Mouse (Mus musculus) layer of hippocampus, adult 11-12 months (tissue): Measurements from ENCODE around the gene Ndufs7.
A peak's percentile ranks its signal among the peaks of the same experiment; 100 is the strongest.

Source experiments
- DNase-seq: peaks from one replicate; pipeline ENCODE4 v3.0.0; 2022; ENCODE audit warnings: low spot score

The Ndufs7 gene

GRCm38 (mm10) chr10:80294311-80294710, 45.4 kb downstream of the Ndufs7 start:
- DNase-seq, result no peak

- no peak for DNase-seq
These were observed 45.9 kb downstream of the Ndufs7 start for GRCm38 (mm10) chr10:80294788-80295303.

- peak; percentile 82 for DNase-seq
These were observed 46.9 kb downstream of the Ndufs7 start, which contains the start of gene Apc2 for GRCm38 (mm10) chr10:80295618-80296425. TSS of gene Apc2 (plus strand) at chr10:80295977.

DNA sequence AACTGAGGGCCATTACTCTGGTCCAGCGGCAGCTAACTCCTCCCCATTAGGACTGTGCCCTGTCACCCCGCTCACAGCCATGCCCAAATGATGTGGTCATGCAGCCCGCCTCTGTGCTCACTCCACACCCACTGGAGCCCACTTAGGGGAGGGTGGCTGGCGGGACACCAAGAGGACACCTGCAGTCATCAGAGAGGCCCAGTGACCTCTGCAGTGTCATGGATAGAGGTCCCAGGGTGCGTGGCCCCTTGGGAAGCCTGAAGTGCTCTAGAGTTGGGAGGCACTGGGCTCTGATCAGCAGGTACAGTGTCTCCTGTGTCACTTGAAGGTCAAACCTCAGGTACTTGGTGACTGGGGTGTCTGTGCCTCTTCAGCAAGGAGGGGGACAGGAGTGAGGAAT, 47.9 kb downstream of the Ndufs7 start:
- DNase-seq, result no peak

GRCm38 (mm10) chr10:80297526-80298133, 48.7 kb downstream of the Ndufs7 start:
- no peak for DNase-seq

GRCm38 (mm10) chr10:80298571-80299281, 49.8 kb downstream of the Ndufs7 start:
- peak; percentile 89 for DNase-seq

GRCm38 (mm10) chr10:80299301-80299700, 50.4 kb downstream of the Ndufs7 start:
- DNase-seq, result no peak

DNA sequence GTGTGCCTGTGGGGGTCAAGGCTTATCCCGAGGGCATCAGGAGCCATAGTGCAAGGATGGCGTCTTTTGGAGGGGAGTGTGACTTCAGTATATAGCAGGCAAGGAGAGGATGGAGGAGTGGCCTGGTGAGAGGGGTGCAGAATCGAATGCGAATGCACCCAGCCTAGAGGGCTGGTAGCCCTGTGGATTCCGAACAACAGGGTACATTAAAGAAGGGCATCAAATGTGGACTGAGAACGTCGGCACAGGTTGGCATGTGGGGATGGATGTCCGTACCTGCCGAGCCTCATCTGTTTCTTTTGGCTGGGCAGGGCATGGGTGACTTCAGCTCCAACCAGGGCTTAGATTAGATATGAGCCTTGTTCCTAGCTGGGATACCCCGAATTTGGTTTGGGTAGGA, 50.9 kb downstream of the Ndufs7 start:
- DNase-seq, result no peak

DNA sequence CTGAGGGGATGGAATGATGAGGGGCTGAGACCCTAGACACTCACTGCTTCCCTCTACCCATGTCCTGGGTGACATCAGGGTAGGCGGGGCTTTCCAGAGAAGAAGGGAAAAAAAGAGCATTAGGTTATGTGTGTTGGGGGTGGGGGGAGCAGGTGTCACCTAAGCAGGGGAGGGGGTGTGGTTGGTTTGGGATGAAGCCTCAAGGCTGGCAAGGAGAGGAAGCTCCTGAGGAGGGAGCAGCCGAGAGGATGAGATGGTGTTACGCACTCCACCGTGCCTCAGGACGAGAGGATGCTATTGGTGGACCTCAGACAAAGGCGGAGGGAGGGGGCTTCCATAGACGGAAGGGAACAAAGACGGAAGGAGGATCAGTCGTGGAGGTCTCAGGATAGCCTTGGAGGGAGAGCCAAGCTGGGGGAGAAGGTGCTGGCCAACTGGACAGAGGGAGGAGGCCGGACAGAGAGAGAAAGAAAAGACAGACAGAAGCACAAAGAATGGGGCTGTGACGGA, 51.8 kb downstream of the Ndufs7 start:
- DNase-seq, result no peak

DNA sequence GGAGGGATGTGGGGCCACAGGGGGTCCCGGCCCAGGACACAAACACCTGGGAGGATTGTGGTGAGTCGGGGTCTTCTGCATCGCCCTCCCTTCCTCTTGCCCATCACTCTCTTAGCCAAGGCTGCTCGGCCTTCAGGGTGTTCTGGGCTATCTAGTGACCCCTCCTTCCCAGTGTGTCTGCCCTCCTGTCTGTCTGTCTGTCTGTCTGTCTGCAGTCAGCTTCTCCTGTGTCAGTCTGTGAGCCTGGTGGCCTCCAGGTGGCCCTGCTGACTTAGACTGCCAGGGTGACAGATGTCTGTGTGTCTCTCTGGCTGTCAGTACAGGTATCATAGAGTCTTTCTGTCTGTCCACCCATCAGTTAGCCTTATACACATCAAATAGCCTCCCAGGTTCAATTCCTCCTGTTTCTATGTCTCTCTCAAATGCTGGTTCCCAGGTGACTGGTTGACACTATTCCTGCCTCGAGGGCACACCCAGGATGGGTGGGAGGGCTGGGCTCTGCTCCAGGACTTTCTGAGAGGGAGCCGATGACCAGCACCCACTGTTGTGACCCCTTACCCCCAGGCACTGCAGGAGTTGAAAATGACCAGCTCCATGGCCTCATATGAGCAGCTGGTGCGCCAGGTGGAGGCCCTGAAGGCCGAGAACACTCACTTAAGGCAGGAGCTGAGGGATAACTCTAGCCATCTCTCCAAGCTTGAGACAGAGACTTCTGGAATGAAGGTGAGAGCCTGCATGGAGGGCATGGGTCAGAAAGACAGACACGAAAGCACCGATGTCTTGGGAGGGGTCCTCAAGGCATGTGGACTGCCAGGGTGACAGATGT, 52.5 kb downstream of the Ndufs7 start:
- DNase-seq, result no peak

- no peak for DNase-seq
These were observed 53.1 kb downstream of the Ndufs7 start for GRCm38 (mm10) chr10:80302082-80302355.

- peak; percentile 66 for DNase-seq
These were observed 53.6 kb downstream of the Ndufs7 start for GRCm38 (mm10) chr10:80302471-80302881.

DNA sequence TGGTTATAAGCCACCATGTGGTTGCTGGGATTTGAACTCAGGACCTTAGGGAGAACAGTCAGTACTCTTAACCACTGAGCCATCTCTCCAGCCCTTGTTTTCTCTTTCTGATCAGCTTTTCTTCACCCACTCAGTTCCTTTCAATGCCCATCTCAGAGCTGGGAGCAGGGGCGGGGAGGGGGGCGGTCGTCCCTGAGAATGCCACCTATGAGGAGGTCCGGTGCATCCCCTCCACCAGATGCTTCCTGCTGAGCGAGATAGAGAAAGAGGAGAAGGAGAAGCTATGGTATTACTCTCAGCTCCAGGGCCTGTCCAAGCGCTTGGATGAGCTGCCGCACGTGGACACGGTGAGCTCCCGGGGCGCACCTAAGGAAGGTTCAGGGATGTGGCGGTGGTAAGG, 55.5 kb downstream of the Ndufs7 start:
- DNase-seq, result no peak

- DNase-seq, result no peak
These were observed 55.9 kb downstream of the Ndufs7 start for GRCm38 (mm10) chr10:80304862-80305261.
